Mouse (Mus musculus) lung, adult 18-20 months (tissue): ENCODE measurements around the gene Colgalt2.
A peak's percentile ranks its signal among the peaks of the same experiment; 100 is the strongest.
"Not testable (repeated sequence)": the region's sequence is repeated elsewhere in the genome, so short reads cannot be mapped to it uniquely, and the experiment has no call there.

Experiments used
- DNase-seq, 2 experiments: peaks; one replicate each; pipeline ENCODE4 v3.0.0; 2022; ENCODE audit warnings: mixed read lengths in 2 of 2

The Colgalt2 gene

DNA sequence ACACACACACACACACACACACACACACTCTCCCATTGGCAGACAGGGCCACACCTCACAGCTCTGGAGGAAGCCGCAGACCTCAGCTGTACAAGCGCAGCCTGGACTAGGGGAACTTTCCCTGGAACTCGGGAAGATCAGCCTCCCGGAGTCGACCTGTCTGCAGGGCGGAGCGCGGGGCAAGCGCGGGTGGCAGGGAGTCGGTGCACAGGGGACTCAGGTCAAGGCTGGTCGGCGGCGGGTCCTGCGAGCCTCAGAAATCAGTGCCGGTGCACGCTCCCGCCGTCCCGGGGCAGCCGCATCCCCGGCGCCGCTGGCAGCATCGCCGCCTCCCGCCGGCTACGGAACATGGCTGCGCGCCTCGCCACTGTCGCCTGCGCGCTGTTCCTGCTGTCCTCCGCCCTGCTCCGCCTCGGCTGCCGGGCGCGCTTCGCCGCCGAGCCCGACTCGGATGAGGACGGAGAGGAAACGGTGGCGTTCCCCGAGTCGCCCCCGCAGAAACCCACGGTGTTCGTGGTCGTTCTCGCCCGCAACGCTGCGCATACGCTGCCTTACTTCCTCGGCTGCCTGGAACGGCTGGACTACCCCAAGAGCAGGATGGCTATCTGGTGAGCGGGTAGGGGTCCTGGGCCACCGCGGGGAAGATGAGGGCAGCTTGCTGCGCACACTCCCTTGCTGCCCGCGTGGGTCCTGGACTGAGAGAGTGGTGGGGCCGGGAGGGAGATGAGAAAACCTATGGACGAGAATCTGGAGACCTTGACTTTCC is at the start of gene Colgalt2:
TSS of gene Colgalt2 (plus strand) at position 41 of the 766 bp plus-strand sequence.
- DNase-seq, result peak; percentile 21 to 44

DNA sequence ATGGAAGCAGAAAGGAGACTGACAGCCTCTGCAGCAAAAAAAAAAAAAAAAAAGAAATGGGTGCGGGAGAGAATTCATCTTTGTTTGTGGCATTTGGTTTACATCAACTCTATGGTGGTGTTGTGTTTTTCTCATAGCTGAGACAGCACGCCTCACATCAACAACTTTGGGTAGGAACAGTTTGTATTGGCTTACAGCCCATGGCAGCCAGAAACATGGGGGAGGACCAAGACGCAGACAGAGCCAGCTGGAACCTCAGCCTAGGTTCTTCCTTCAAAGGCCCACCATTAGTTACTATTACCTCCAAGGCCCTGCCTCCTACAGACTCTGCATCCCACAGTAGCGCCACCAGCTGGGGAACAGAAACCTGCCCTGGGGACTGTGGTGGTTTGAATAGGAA is 42.9 kb upstream of the Colgalt2 start:
- peak in 1 of 2 experiments; percentile 10 for DNase-seq

- no peak for DNase-seq
Measured at GRCm38 (mm10) chr1:152368311-152369088, 31.1 kb upstream of the Colgalt2 start.

DNA sequence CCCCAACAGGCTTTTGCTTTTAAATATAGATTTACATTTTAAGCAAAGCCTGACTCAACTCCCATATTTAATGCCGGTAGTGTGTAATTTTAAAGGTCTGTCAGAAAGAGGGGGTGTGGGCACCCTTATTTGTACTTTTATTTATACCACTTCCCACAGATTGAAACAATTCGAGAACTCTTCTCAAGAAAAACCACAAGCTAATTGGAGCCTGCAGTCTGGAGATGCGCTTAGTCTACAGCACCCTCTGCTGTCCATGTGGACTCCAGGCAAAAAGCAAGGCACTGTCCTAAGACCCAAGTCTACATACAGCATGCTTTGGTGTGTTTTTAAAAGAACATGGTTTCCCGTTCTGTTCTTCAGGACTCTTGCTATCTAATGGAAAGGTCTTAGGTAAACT is 30.5 kb upstream of the Colgalt2 start:
- peak in 1 of 2 experiments; percentile 20 for DNase-seq

DNA sequence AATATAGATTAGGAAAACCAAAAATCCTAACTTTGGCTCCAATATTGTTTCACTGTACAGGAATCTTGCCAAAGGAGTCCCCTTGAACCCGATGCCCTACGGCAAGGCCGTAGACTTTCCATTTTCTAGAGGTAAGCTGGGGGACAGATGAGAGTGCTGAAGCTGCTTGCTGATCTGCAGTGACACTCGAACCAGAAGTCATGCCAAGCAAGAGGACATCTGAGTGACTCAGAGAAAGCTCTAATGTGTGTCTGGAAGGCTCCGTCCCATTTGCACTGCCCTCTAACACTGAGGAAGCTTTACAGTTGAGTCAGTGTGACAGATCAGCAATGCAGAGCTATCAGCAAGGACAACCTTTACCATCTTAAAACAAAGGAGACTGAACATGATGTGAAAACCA is 21.3 kb upstream of the Colgalt2 start:
- no peak for DNase-seq

DNA sequence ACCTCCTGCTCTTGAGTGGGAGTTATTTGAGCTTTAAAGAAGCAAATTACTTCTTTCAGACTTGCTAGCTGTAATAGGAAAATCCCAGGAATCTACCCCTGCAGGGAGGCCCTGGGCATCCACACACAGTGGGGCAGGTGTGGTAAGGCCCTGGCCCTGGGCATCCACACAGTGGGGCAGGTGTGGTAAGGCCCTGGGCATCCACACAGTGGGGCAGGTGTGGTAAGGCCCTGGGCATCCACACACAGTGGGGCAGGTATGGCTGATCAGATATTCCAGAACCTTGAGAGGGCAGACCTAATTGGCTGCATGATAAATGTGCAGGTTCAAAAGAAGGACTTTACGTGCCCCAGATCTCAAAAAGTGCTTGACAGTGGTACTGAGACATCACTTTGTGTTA is 15.0 kb upstream of the Colgalt2 start:
- no peak for DNase-seq

GRCm38 (mm10) chr1:152385693-152386092 is 13.9 kb upstream of the Colgalt2 start:
- not testable (repeated sequence) for DNase-seq

DNA sequence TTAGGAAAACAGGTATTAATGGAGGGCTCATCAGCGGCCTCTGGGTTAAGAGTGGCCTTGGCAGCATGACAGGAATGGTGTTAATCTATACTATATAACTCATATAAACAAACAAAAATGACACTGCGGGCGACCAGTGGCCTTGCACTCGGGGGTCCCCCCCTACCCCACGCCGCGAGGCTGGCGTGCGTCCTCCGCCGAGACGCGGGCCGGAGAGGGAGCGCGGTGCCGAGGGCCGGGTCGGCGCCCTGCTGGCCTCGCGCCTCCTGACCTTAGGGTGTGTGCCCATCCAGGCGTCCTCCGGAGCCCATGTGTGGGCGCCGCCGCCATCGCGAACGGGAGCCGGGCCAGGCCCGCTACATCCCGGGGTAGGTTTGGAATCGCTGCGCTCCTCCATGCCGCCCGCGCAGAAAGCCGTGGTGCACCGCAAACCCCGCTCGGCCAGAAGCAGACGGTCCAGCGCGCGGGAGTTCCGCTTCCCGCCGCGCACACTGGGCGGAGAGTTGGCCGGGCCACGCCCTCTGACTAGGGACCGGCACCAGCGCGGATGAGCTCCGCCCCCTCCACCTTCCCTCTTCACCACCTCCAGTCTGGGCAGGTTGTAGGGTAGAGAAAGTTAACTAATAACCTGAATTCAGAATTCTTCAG is 13.3 kb upstream of the Colgalt2 start, which contains the start of gene Tsen15:
TSS of gene Tsen15 (minus strand) at position 501 of the 648 bp plus-strand sequence.
- DNase-seq, result peak; percentile 89

GRCm38 (mm10) chr1:152389271-152389670 is 10.4 kb upstream of the Colgalt2 start:
- DNase-seq, result no peak

DNA sequence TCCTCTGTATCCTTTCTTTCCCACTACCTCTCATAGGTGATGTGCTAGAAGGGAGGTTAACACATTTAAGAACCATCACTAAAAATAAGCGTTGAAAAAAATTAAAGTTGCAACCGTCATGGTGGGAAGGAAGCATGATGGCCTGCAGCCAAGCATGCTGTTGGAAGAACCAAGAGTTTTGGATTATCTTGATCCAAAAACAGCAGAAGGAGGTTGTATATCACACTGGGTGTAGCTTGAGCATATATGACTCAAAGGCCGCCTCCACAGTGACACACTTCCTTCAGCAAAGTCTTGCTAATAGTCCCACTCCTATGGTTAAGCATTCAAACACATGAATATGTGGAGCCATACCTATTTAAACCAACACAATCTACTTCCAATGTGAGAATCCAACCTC is 5.5 kb upstream of the Colgalt2 start:
- no peak for DNase-seq

DNA sequence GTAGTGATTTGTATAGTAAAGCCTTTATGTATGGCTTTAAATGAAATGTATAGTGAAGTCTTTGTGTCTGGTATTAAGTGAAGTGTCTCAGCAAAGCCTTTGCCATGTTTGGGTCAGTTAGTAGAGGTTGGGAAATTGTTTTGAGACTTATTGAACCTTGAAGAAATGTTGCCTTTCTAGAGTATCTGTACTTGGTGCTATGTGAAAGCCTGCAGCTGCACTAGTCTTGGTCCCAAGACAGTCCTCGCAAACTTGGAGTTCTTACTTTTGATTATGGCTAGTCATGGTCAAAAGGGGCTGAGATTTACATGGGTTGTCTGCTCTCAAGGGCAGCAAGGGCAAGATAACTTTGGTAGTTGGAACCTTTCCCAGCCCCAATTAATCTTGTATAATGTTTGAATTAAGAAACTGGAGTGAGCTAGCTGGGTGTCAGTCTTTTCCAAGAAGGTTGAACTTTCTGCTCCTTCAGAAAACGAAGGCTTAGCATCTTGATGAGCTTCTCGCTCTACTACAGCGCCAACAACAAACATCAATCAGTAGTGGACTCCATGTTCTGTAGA is 4.6 kb upstream of the Colgalt2 start:
- no peak for DNase-seq

DNA sequence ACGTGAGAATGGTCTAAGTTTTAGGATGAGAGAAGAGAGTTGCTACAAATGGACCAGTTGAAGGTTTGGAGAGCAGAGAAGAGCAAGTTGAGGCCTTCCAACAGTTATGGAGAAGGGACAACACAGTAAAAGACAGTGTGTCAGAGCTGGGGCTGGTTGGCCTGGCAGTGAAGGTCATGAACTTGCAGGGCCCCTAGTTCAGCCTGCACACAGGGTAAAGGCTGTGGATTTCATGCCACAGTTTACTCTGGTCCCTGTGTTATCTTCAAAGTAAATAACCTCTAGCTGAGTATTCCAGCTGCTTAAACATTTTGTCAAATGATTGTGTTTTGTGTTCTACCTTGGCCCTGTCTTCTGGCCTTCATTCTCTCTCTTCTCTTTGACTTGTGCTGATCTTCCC is 922 bp upstream of the Colgalt2 start:
- DNase-seq, result no peak

GRCm38 (mm10) chr1:152400556-152401540 is 1.2 kb downstream of the Colgalt2 start:
- DNase-seq, result no peak

DNA sequence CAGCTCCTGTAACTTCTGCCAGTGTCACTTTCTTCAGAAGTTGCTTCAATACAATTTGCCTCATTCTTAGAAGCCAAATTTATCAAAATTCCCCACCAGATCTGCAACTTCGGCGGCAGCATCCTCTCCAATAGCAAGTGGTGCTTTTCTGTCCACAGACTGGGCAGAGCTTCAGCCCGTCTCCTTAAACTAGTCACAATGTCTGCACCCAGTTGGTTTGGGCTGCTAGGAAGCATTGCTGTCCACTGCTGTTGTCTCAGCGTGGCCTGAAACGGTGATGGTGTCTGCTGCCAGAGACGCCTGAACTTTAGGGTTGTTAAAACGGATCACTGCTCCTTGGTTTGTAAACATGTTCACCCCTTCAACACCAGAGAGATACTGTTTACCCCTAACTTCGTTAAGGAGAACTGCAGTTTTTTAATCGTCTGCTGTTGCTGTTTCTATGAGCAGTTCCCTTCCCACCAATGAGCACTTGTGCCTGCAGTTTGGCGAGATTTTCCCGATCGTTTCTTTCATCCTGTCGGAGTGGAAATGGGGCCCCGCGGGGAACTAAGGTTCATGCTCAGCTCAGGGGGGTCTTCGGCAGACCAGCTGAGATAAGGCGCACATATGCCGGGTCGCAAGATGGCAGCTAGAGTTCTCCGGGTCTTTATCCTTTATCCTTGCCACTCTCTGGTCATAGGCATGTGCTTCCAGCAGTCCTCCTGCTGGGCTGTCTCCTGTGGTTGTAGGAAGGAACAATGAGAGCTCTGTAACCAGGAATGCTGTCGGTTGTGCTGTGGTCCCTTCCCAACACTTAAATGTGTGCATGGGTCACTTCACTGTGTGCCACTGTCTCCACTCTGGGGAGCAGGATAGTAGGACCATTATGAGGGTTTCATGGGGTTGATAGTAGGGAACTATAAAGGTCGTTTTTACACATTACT is 7.7 kb downstream of the Colgalt2 start:
- DNase-seq, result no peak

GRCm38 (mm10) chr1:152409356-152409755 is 9.7 kb downstream of the Colgalt2 start:
- no peak for DNase-seq

DNA sequence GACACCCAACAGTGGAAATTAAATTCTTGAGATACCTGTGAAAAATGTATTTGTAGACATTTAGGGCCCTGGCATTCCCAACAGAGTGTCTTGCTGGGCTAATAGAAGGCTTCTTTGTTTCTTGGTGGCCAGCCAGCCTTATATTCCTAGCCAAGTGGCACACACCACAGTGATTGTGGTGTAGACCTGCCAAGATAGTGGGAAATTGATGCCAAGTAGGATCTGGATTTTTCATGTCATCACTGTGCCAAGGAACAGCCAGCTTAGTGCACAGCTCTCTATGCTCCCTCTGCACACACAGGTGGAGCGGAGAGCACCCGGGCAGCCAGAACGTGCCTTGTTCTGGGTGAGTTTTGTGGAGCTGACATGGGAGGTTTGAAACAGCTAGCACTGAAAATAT is 11.0 kb downstream of the Colgalt2 start:
- DNase-seq, result no peak

- no peak for DNase-seq
Measured at GRCm38 (mm10) chr1:152413116-152413515, 13.5 kb downstream of the Colgalt2 start.

DNA sequence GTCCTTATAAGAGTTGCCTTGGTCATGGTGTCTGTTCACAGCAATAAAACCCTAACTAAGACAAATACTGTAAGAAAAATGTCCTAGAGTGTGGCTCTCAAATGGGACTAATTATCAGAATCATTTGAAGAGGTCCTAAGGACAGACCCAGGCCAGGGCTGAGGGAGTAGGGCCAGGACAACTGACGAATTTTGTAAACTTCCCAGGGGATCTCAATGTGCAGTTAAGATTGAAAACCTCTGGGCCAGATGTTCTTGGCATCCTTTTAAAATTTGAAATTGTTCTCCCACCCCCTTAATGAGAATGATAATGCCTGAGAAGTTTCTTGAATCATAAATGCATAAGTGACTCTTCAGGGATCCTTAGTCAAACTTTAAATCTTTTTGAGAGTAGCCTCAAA is 14.3 kb downstream of the Colgalt2 start:
- no peak for DNase-seq

DNA sequence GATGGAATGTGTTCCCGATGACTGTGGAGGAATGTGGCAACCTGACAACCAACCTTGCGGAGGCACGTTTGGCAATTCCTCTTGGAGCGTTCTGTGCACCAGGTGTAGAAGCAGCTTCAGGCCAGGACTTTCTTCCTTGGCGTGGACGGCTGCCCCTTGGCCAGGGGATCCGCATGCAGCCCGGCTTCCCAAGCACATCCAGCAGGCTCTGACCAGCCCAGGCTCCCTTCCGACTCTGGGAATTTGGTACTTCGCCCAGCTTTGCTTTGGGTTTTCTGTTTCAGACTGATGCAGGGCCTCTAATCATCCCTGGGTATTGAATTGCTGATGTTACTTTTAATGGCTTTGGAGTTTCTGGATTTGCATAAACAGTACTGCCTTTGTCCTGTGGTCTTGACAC is 14.8 kb downstream of the Colgalt2 start:
- DNase-seq, result no peak

DNA sequence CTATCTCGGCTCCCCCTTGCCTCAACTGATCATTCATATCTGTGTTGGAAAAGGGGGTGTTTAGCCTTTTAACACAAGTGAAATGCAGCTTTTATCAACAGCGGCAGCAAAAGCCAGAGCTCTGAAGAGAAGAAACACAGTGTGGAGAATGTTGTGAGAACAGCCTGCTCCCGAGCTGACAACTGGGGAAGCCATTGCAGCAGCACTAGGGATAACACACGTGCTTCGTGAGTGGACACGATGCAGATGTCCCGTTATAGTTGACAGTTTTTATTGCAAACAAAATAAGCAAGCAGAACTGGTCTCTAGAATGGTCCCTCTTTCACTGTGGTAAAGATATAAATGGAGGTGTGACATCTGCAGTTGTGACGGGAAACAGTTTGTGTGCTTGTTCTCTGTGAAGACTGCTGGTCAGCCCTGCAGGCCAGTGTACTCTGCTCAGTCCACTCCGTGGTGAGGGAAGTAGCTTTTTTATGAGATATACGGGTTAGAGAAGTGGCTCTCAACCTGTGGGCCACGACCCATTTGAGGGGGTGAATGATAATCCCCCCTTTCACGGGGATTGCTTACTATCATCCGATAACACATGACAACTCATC is 16.8 kb downstream of the Colgalt2 start:
- no peak for DNase-seq
